Mouse (Mus musculus): ENCODE data around the gene Wnt9b. TPM values are rescaled to one million over a fixed set of nuclear protein-coding genes. Genes with fewer than 3 reads are reported as not detected.

Wnt9b gene
- polyA plus RNA-seq, 1 experiment from 2014 or later: 0.07 TPM

- Histone ChIP-seq H3K9me3 (replicated peaks; ENCODE audit: control insufficient read depth, low read length) (no peaks in the 10 kb centered on the region), H3K27ac (ENCODE audit: low read length) (no peak overlapping the region), H3K4me3 (ENCODE audit: low read depth, low read length) (no peak overlapping the region), H3K4me1 (ENCODE audit: control insufficient read depth, low read depth, low read length) (peaks cover 13% of the 10 kb centered on the region), H3K4me2 (ENCODE audit: low read depth, low read length) (no peak overlapping the region), H3K36me3 (ENCODE audit: control insufficient read depth, insufficient read depth) (no peaks in the 10 kb centered on the region), H3K9ac (ENCODE audit: low read depth, low read length) (no peak overlapping the region), H3K27me3 (ENCODE audit: control insufficient read depth, insufficient read depth, low read depth, low read length) (no peaks in the 10 kb centered on the region)
- WGBS (ENCODE audit: insufficient replicate concordance): 78% methylated on average over 1 of the region's 1 CpGs
- no peak for ATAC-seq (ENCODE audit: low read depth)
Observed at GRCm38 (mm10) chr11:103693241-103693640, 56.4 kb downstream of the Wnt9b start.

- ATAC-seq (ENCODE audit: low read depth): no peak
- H3K9ac ChIP-seq (ENCODE audit: low read depth, low read length): no peak overlapping the region
- H3K4me2 ChIP-seq (ENCODE audit: low read depth, low read length): no peak overlapping the region
- WGBS (ENCODE audit: insufficient replicate concordance): 76% methylated on average over 1 of the region's 1 CpGs
- no peak overlapping the region for H3K4me3 ChIP-seq (ENCODE audit: low read depth, low read length)
- no peaks in the 10 kb centered on the region for H3K27me3 ChIP-seq (ENCODE audit: control insufficient read depth, insufficient read depth, low read depth, low read length)
- peaks cover 12% of the 10 kb centered on the region for H3K4me1 ChIP-seq (ENCODE audit: control insufficient read depth, low read depth, low read length)
- H3K9me3 ChIP-seq (replicated peaks; ENCODE audit: control insufficient read depth, low read length): no peaks in the 10 kb centered on the region
- peaks cover 10% of the 10 kb centered on the region for H3K36me3 ChIP-seq (ENCODE audit: control insufficient read depth, insufficient read depth)
- no peak overlapping the region for H3K27ac ChIP-seq (ENCODE audit: low read length)
Observed at GRCm38 (mm10) chr11:103691036-103691435, 58.6 kb downstream of the Wnt9b start.

DNA sequence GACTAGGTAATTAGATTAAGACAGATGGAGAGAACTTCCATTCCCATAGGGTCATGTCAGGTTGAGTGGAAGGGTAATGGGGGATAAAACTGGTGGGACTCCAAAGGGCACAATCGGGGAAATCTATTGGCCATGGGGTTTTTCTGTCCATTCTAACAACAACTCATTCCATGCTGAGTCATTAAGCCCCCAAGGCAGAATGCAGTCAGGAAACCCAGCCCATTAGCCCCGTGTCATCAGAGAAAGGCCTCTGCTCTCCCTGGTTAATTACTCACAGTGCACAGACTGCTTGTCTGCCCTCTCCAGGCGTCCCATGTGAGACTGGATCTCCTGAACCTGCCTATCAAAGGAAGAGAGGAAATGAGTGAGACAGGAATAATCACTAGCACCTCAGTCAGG is 60.6 kb downstream of the Wnt9b start:
- Histone ChIP-seq H3K27me3 (ENCODE audit: control insufficient read depth, insufficient read depth, low read depth, low read length) (no peaks in the 10 kb centered on the region), H3K27ac (ENCODE audit: low read length) (no peak overlapping the region), H3K4me3 (ENCODE audit: low read depth, low read length) (no peak overlapping the region), H3K9ac (ENCODE audit: low read depth, low read length) (no peak overlapping the region), H3K36me3 (ENCODE audit: control insufficient read depth, insufficient read depth) (peaks cover 15% of the 10 kb centered on the region), H3K4me2 (ENCODE audit: low read depth, low read length) (no peak overlapping the region), H3K4me1 (ENCODE audit: control insufficient read depth, low read depth, low read length) (peaks cover 9% of the 10 kb centered on the region), H3K9me3 (replicated peaks; ENCODE audit: control insufficient read depth, low read length) (no peaks in the 10 kb centered on the region)
- 34% methylated on average over 3 of the region's 3 CpGs for WGBS (ENCODE audit: insufficient replicate concordance)
- ATAC-seq (ENCODE audit: low read depth): no peak

- no peak for ATAC-seq (ENCODE audit: low read depth)
- Histone ChIP-seq H3K4me1 (ENCODE audit: control insufficient read depth, low read depth, low read length) (peaks cover 9% of the 10 kb centered on the region), H3K4me3 (ENCODE audit: low read depth, low read length) (no peak overlapping the region), H3K9ac (ENCODE audit: low read depth, low read length) (no peak overlapping the region), H3K4me2 (ENCODE audit: low read depth, low read length) (no peak overlapping the region), H3K27me3 (ENCODE audit: control insufficient read depth, insufficient read depth, low read depth, low read length) (no peaks in the 10 kb centered on the region), H3K36me3 (ENCODE audit: control insufficient read depth, insufficient read depth) (peaks cover 20% of the 10 kb centered on the region), H3K9me3 (replicated peaks; ENCODE audit: control insufficient read depth, low read length) (no peaks in the 10 kb centered on the region), H3K27ac (ENCODE audit: low read length) (no peak overlapping the region)
- WGBS (ENCODE audit: insufficient replicate concordance): 49% methylated on average over 6 of the region's 6 CpGs
Observed at GRCm38 (mm10) chr11:103688271-103688979, 61.2 kb downstream of the Wnt9b start.

DNA sequence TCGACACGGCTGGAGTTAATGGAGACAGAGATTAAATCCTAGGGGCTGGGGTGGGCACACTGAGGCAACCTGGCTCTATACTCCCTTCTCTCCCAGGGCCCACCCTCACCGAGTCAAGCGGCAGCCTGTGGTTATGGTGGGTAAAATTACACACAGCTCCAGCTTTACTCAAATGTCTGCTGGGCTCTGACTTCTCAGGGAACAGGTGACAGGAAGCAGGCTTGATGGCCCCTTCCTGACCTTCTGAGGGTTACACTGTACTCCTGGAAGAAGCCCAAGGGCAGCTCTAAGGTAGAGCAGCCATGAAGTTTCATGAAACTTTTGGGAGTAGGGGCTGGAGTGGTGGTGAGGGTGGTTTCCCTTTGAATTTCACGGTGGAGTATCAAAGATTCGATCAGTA is 62.9 kb downstream of the Wnt9b start:
- no peaks in the 10 kb centered on the region for H3K9me3 ChIP-seq (replicated peaks; ENCODE audit: control insufficient read depth, low read length)
- H3K4me1 ChIP-seq (ENCODE audit: control insufficient read depth, low read depth, low read length): peaks cover 9% of the 10 kb centered on the region
- no peak overlapping the region for H3K4me3 ChIP-seq (ENCODE audit: low read depth, low read length)
- H3K4me2 ChIP-seq (ENCODE audit: low read depth, low read length): no peak overlapping the region
- no peak overlapping the region for H3K9ac ChIP-seq (ENCODE audit: low read depth, low read length)
- H3K27ac ChIP-seq (ENCODE audit: low read length): no peak overlapping the region
- peaks cover 29% of the 10 kb centered on the region for H3K36me3 ChIP-seq (ENCODE audit: control insufficient read depth, insufficient read depth)
- no peaks in the 10 kb centered on the region for H3K27me3 ChIP-seq (ENCODE audit: control insufficient read depth, insufficient read depth, low read depth, low read length)
- no peak for ATAC-seq (ENCODE audit: low read depth)
- WGBS (ENCODE audit: insufficient replicate concordance): 68% methylated on average over 6 of the region's 6 CpGs

DNA sequence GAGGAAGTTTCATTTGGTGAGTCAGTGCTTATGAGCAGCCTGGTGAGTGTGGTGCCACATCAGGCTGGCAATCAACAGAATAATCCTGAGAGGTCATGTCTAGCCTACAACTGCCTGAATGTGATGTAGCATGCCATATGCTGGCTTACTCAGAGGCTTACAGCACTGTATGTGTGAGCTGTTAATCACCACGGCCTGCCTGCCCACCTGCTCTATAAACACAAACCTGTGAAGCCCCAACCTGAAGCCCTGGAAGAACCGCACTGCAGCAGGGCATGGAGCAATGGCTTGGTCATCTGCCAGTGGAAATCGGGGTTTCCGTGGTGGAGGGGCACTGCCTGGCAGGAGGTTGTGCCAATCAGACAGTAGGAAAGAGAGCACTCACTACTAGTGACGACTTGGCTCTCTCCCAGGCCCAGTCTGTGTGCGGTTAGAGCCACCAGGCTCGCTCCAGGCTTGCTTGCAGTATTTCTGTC is 64.3 kb downstream of the Wnt9b start:
- H3K36me3 ChIP-seq (ENCODE audit: control insufficient read depth, insufficient read depth): peaks cover 29% of the 10 kb centered on the region
- no peak overlapping the region for H3K4me2 ChIP-seq (ENCODE audit: low read depth, low read length)
- H3K27me3 ChIP-seq (ENCODE audit: control insufficient read depth, insufficient read depth, low read depth, low read length): no peaks in the 10 kb centered on the region
- no peak overlapping the region for H3K4me3 ChIP-seq (ENCODE audit: low read depth, low read length)
- 78% methylated on average over 7 of the region's 7 CpGs for WGBS (ENCODE audit: insufficient replicate concordance)
- H3K9ac ChIP-seq (ENCODE audit: low read depth, low read length): no peak overlapping the region
- H3K9me3 ChIP-seq (replicated peaks; ENCODE audit: control insufficient read depth, low read length): no peaks in the 10 kb centered on the region
- ATAC-seq (ENCODE audit: low read depth): no peak
- no peak overlapping the region for H3K27ac ChIP-seq (ENCODE audit: low read length)
- peaks cover 9% of the 10 kb centered on the region for H3K4me1 ChIP-seq (ENCODE audit: control insufficient read depth, low read depth, low read length)

DNA sequence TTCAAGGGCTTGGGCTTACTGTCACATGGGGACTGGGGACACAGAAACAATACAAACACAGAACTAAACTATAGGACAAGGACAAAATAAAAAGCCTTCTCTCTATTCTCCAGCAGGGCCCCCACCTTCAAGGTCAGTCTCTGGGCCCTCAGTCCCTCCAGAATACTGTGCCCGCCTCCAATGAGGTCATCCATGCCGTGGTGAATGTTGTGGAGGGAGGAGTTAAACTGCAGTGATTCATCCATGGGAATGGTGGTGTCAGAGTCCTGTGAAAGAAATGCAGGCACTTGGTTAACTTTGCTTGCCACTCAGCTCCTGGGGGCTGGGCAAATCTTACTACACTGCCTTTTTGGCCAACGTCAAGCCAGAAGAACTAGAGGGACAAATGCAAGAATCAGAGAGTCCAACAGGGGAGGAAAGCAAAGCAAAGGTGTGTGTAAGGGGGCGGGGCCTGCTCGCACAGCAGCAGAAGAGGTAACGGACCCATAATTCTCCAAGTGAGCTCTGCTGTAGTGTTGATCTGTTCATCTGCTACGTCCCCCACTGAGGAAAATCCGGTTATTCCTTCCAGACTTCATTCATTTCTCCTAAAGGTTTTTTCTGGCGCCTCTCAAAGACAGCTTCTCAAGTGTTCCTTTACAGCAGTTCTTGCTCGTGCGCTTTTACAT is 65.8 kb downstream of the Wnt9b start:
- H3K4me2 ChIP-seq (ENCODE audit: low read depth, low read length): no peak overlapping the region
- WGBS (ENCODE audit: insufficient replicate concordance): 72% methylated on average over 11 of the region's 11 CpGs
- no peak for ATAC-seq (ENCODE audit: low read depth)

More for the DNA sequence above, 65.8 kb downstream of the Wnt9b start:
- Histone ChIP-seq H3K9me3 (replicated peaks; ENCODE audit: control insufficient read depth, low read length) (no peaks in the 10 kb centered on the region), H3K4me1 (ENCODE audit: control insufficient read depth, low read depth, low read length) (no peaks in the 10 kb centered on the region), H3K9ac (ENCODE audit: low read depth, low read length) (no peak overlapping the region), H3K36me3 (ENCODE audit: control insufficient read depth, insufficient read depth) (peaks cover 35% of the 10 kb centered on the region), H3K4me3 (ENCODE audit: low read depth, low read length) (no peak overlapping the region), H3K27ac (ENCODE audit: low read length) (no peak overlapping the region), H3K27me3 (ENCODE audit: control insufficient read depth, insufficient read depth, low read depth, low read length) (no peaks in the 10 kb centered on the region)

Other genes starting within 250 kb of the Wnt9b start
- not detected in 2 replicates for gene Lrrc37a, start 245.2 kb downstream of the Wnt9b start, polyA plus RNA-seq (2015; fragmentation: Nextera tagmentation; extraction: Ambion mirVana)
- not detected in 2 replicates for gene Gm884, start 128.7 kb downstream of the Wnt9b start, polyA plus RNA-seq (2015; fragmentation: Nextera tagmentation; extraction: Ambion mirVana)
- gene Lyzl6, start 110.9 kb downstream of the Wnt9b start, polyA plus RNA-seq (2015; fragmentation: Nextera tagmentation; extraction: Ambion mirVana): not detected in 2 replicates
- not detected in 2 replicates for gene Rprml, start 100.3 kb downstream of the Wnt9b start, polyA plus RNA-seq (2015; fragmentation: Nextera tagmentation; extraction: Ambion mirVana)
- 36.4 and 37.9 TPM in 2 replicates for gene Gosr2, start 51.9 kb downstream of the Wnt9b start, polyA plus RNA-seq (2015; fragmentation: Nextera tagmentation; extraction: Ambion mirVana)
- not detected in 2 replicates for gene Wnt3, start 24.3 kb upstream of the Wnt9b start, polyA plus RNA-seq (2015; fragmentation: Nextera tagmentation; extraction: Ambion mirVana)
- 20.2 and 25.8 TPM in 2 replicates for gene Nsf, start 204.2 kb upstream of the Wnt9b start, polyA plus RNA-seq (2015; fragmentation: Nextera tagmentation; extraction: Ambion mirVana)
- 16.3 and 16.7 TPM in 2 replicates for gene Arf2, start 216.9 kb upstream of the Wnt9b start, polyA plus RNA-seq (2015; fragmentation: Nextera tagmentation; extraction: Ambion mirVana)

Measured in liver, embryonic 16.5 days (tissue).